Mouse (Mus musculus): ENCODE data around the gene Narfl.
"Not testable (repeated sequence)": the region's sequence is repeated elsewhere in the genome, so short reads cannot be mapped to it uniquely, and the experiment has no call there.

Gene Narfl

DNA sequence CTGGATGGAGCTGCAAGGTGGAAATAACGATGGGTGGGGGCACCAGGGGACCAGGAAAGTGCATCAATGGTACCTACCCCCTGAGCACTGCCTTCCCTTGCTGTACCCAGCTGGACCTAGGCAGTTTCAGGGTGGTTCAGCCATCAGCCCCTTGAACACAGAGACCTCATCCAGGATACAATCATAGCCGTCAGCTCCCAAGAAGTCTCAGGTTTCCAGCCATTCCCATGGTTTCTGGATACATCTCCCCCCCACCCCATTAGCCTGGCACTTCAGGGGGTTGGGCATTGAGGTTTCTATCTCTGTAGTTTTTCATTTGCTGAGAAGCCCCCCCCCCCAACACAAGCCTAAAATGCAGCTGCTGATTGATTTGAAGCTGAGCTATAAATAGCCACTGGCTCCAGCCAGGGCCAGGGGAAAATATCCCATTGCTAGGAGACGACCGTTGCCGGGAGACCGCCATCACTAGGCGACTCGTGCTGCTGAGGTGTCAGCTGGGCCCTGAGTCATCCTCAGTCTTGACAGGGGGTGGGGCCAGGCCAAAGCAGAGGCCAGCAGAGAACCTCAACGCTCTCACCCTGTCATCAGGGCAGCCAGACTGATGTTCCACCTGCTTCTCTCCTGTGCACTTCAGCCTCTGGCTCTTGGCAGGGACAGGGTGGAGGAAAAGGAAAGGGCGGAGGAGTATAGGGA lies 29.4 kb downstream of the Narfl start:
- no peak for DNase-seq (ENCODE audit: low read depth, low spot score)

DNA sequence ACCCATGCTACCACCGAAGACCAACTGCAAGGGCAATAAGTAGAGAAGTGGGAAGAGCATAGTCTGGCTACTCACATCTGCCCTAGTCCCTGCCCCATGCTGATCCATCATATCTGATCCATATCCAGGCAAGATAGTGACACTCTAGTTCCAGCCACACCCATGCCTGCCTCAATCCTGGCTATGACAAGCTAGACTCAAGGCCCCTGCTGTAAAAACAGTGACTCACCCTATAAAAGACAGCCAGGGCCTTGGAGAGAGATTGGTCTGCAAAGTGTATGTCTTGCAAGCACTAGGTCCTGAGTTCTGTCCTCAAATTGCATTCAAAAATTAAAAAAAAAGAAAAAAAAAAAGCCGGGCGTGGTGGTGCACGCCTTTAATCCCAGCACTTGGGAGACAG lies 32.9 kb downstream of the Narfl start:
- DNase-seq (ENCODE audit: low read depth, low spot score), result no peak

DNA sequence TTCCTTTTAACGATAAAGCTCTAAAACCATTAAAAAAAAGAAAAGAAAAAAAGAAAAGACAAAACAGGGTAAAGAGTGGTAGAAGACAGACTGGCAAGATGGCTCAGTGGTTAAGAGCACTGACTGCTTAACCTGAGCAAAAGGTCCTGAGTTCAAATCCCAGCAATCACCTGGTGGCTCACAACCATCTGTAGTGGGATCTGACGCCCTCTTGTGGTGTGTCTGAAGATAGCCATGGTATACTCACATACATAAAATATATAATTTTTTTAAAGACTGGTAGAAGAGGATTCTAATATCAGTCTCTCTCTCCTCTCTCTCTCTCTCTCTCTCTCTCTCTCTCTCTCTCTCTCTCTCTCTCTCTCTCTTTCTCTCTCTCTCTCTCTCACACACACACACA lies 33.9 kb downstream of the Narfl start:
- DNase-seq (ENCODE audit: low read depth, low spot score), result not testable (repeated sequence)

DNA sequence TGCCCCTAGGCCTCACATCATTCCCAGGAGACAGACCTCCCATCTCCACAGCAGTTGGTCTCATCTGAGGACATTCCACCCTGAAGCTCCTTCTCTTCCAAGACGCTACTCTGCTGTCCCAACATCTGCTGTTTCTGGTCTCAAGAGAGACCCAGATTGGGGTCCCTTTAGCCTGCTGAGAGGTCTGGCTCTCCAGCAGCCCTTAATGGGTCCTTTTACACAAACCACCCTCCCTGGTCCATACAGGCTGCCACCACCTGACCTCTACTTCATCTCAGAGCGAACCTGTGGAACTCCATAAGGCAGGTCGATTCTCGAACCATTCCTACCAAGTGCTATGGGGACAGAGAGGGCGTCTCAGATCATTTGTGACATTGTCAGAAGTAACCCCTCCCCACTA lies 34.5 kb downstream of the Narfl start:
- DNase-seq (ENCODE audit: low read depth, low spot score), result no peak

DNA sequence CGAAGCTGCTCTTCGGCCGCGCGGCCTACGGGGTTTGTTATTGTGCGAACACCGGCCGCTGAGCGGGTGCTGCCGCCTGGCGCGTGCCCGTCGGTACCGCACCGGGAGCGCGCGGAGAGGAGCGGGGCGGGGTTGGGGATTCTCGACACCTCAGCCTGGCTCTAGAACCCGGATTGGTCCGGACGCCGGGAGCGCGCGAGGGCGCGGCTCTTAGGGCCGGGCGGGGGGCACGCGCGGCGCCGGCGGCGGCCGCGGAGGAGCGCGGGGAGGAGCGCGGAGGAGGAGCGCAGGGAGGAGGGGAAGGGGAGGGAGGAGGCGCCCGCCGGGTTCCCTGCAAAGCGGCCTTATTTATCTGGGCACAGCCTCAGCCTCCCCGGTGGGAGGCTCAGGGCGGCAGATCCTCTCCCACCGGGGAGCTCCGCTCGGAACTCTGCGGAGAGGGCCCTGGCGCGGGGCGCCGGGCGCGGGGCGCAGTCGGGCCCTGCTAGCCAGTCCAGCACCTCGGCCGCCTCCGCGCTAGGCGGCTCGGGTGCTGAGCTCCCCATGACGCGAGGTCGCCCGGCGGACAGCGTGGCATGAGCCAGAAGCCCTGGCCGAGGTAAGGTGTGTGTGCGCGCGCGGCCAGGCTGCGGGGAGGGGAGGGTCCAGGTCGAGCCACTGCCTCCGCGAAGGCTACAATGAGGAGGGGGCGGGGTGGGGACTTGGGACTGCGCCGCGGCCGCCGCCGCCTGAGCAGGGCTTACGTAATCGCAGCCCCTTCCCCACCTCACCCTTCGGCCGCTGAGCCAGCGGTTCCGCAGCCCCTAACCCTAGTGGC lies 35.4 kb downstream of the Narfl start, which contains the start of gene Fbxl16:
Fbxl16 (plus strand) TSS at position 297 of the 817 bp plus-strand sequence.
- DNase-seq (ENCODE audit: low read depth, low spot score), result peak; percentile 90

DNA sequence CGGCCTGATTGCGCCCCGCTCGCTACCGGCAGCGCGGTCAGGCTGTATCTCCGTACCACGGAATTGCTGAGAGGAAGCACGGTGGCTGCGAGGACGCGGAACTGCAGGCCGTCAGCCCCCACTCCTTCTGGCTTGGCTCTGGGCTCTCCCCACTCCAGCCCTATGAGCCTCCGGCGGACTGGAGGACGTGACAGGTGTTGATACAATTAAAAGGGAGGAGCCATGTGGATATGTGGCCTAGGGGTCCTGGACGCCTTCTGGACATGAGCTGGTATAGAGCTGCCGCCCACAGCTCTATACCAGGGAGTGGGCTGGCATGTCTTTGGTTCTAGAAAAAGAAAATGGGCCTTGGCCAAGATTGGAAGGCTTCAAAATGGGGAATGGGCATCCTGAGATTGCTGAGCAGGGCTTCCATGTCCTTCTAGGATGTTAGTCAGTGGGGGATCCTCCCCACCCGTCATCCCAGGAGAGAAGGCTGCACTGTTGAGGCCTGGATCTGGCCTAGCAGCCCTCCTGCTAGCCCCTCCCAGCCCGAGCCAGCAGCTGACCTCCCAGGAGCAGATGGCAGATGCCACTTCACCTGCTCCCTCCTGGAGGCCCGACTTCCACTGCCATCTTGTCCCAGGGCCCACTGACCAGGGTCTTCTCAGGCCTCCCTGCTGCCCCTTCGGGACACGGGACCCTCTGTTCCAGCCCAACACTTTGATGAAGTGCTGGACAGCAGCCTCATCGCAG lies 36.2 kb downstream of the Narfl start:
- DNase-seq (ENCODE audit: low read depth, low spot score), result no peak

DNA sequence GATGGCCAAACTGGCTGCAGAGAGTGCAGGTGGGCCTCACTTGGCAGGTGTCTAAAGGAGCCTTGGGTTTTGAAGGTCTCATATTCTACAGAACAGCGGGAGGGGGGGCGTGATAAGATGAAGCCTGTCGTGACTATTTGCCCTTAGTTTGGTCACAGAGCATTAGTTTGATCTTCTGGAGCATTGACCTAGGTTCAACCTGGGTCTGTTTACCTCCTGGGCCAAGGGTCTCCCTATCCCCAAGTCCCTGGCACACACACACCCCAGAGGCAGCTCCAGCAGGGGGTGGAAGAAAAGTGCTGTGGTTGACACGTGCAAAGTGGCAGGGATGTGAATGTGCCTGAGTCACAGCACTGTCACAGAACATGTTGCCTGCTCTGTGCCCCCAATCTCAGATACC lies 37.3 kb downstream of the Narfl start:
- DNase-seq (ENCODE audit: low read depth, low spot score), result no peak

- no peak for DNase-seq (ENCODE audit: low read depth, low spot score)
Measured at GRCm38 (mm10) chr17:25813471-25813870, 39.9 kb downstream of the Narfl start.

DNA sequence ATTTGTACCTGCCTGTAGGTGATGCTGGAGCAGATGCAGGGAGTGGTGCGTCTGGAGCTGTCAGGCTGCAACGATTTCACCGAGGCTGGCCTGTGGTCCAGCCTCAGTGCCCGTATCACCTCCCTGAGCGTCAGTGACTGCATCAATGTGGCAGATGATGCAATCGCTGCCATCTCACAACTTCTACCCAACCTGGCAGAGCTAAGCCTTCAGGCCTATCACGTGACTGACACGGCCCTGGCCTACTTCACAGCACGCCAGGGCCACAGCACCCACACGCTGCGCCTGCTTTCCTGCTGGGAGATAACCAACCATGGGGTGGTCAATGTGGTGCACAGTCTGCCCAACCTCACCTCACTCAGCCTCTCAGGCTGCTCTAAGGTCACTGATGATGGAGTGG lies 44.1 kb downstream of the Narfl start:
- DNase-seq (ENCODE audit: low read depth, low spot score), result no peak

DNA sequence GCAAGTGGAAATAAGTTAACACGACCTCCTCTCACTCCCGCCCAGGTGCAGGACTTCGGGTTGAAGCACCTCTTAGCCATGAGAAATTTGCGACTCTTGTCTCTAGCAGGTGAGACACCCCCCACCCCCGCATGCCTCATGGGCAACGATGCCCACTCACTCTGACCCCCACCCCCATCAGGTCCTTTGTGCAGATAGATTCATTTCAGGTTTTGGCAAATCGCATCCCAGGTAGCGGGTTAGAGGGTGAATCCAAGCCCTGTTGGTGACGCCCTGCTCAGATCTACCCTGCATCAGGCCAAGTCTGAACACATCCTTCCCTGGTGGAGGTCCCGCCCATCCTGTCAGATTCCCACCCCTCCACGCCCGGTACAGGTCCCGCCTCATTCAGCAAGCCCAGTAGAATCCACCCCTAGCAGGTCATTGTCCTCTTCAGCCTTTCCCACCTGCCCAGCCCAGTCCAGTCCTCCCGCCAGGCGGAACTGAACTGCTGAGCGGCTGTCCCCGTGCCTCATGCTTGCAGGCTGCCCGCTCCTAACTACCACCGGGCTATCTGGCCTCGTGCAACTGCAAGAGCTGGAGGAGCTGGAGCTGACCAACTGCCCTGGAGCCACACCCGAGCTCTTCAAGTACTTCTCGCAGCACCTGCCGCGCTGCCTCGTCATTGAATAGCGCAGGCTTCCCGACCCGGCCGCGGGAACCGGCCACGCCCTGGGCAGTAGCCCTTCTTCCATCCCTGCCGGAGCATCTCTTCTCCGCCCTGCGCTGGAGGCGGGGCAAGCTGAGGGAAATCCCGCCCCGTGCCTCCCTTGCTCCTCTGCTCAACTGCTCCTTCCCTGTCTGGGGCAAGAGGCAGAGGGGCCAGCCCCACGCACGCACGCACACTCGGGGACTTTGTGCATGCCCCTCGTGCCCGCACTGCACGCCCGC lies 45.5 kb downstream of the Narfl start:
- DNase-seq (ENCODE audit: low read depth, low spot score), result no peak

DNA sequence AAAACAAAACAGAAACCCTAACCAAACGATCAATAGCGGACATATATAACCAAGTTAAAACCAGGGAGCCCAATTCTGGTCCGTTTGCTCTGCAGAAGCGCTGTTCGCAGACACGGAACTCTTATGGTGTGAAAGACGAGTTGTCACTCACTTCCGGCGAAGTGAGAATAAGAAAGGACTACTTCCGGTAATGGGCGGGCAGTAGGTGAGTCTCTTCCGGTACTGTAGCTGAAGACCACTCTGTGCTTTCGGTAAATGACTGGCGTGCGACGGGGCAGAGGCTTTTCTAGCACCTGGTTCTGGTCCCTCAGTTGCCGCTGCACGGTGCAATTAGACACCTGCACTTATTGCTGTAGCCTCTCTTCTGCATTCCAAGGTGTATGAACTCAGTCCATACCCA lies 49.9 kb downstream of the Narfl start, which contains the start of gene Wdr24:
Wdr24 (plus strand) TSS at position 176 of the 400 bp plus-strand sequence.
- peak; percentile 82 for DNase-seq (ENCODE audit: low read depth, low spot score)

GRCm38 (mm10) chr17:25824362-25825142 lies 51.0 kb downstream of the Narfl start:
- no peak for DNase-seq (ENCODE audit: low read depth, low spot score)

DNA sequence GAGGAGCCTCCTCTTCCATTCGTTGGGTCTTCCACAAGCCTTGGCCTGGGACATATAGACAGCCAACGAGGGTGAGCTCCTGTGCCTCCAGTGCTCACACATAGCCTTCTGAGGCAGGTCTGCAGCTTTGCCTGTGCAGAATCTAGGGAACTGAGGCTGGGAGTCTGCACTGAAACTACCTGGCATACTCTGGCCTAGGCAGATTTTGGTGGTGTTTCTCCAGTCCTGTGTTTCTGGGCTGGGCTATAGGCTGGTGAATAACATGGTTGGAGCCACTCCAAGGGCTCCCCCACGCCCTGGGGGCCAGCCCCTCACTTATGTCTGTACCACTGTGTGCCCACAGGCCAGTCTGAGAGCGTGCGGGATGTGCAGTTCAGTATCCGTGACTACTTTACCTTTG lies 51.7 kb downstream of the Narfl start:
- no peak for DNase-seq (ENCODE audit: low read depth, low spot score)

DNA sequence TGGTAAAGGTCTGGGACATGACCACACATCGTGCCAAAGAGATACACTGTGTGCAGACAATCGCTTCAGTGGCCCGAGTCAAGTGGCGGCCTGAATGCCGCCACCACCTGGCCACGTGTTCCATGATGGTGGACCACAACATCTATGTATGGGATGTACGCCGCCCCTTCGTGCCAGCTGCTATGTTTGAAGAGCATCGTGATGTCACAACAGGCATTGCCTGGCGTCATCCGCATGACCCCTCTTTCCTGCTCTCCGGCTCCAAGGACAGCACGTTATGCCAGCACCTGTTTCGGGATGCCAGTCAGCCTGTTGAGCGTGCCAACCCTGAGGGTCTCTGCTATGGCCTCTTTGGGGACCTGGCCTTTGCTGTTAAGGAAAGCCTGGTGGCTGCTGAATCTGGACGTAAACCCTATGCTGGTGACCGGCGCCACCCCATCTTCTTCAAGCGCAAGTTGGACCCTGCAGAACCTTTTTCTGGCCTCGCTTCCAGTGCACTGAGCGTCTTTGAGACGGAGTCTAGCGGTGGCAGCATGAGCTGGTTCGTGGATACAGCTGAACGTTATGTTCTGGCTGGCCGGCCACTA lies 52.5 kb downstream of the Narfl start:
- DNase-seq (ENCODE audit: low read depth, low spot score), result no peak

- DNase-seq (ENCODE audit: low read depth, low spot score), result no peak
Measured at GRCm38 (mm10) chr17:25827011-25827410, 53.4 kb downstream of the Narfl start.

DNA sequence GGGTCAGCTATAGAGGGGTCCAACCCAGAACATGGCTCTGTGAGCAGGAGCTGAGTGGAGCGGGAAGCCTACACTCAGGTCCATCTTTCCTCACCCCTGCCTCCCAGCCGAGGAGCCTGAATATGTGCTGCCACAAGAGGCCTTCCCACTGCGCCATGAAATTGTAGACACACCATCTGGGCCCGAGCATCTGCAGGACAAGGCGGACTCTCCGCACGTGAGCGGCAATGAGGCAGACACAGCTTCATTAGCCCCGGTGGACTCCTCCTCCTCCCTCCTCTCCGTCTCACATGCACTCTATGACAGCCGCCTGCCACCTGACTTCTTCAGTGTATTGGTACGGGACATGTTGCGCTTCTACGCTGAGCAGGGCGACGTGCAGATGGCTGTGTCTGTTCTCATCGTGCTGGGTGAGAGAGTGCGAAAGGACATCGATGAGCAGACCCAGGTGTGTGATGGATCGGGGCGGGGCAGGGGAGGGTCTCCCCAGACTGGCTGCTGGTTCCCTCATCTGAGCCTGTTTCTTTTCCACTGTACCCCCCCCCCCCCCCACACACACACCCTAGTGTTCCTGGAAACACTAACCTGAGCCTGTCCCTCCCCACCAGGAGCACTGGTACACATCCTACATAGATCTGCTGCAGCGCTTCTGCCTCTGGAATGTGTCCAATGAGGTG lies 54.1 kb downstream of the Narfl start:
- no peak for DNase-seq (ENCODE audit: low read depth, low spot score)

GRCm38 (mm10) chr17:25828223-25828594 lies 54.6 kb downstream of the Narfl start:
- DNase-seq (ENCODE audit: low read depth, low spot score), result no peak

DNA sequence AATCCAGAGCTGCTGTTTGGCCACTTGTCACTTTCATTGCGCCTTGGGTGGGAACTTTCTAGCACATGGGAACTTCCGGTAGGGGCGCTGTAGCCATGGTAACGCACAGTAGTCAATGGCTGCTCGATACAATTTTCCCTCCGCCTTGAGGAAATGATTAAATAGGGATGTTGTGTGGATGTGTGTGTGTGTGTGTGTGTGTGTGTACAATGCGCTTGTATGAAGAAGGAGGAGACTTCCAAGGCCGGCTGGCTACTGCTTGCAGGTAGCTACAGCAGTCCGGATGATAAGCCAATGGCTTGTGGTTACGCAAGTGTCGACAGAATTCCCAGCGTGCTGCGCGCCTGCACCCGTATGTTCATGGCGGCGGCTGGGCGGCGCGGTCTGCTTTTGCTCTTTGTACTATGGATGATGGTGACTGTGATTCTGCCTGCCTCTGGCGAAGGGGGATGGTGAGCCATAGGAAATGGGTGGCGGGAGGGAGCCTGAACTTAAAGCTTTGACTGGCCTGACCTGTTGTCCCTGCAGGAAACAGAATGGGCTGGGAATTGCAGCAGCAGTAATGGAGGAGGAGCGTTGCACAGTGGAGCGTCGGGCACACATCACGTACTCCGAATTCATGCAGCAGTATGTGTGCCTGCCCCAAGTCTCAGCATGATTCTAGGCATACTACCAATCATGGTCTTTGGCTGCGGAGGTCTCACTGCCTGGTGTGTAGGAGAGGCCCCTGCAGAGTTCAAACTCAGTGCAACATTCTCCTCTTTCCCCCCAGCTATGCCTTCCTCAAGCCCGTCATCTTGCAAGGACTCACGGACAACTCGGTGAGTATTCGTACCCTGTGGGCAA lies 55.4 kb downstream of the Narfl start, which contains the start of gene Jmjd8:
Jmjd8 (plus strand) TSS at position 156 of the 846 bp plus-strand sequence.
- peak; percentile 82 for DNase-seq (ENCODE audit: low read depth, low spot score)

All from brain, embryonic 18.5 days (tissue).